Mouse (Mus musculus) hindbrain, embryonic 13.5 days (tissue): ENCODE data around the gene Rap1gap. TPM values are rescaled to one million over a fixed set of nuclear protein-coding genes. Genes with fewer than 3 reads are reported as not detected.

Experiments used
- ATAC-seq: fragments of 200-750 bp; cut with Nextera tagmentation; 2 replicates; pipeline ENCODE4 v1.8.0; 2017; ENCODE audit warnings: moderate TSS enrichment; ENCODE audit not compliant: low FRiP score
- H3K27ac ChIP-seq: fragments of 300-500 bp; sonication (generic); 2 replicates; pipeline ENCODE4 v1.5.1; 2015; ENCODE audit warnings: inconsistent platforms, mild to moderate bottlenecking, moderate library complexity
- H3K27me3 ChIP-seq: fragments of 300-500 bp; sonication (generic); 2 replicates; pipeline ENCODE4 v1.6.1; 2015; ENCODE audit warnings: mild to moderate bottlenecking, inconsistent platforms
- H3K36me3 ChIP-seq: fragments of 300-500 bp; sonication (generic); 2 replicates; pipeline ENCODE4 v1.6.1; 2015; ENCODE audit warnings: mild to moderate bottlenecking, inconsistent platforms
- H3K4me1 ChIP-seq: fragments of 300-500 bp; sonication (generic); replicated peaks from 2 replicates; pipeline ENCODE4 v1.6.1; 2015; ENCODE audit warnings: inconsistent platforms
- H3K4me2 ChIP-seq: fragments of 300-500 bp; sonication (generic); 2 replicates; pipeline ENCODE4 v1.6.1; 2015; ENCODE audit warnings: inconsistent platforms, mild to moderate bottlenecking, moderate library complexity
- H3K4me3 ChIP-seq: fragments of 300-500 bp; sonication (generic); 2 replicates; pipeline ENCODE4 v1.5.1; 2015; ENCODE audit warnings: mild to moderate bottlenecking, inconsistent platforms
- H3K9ac ChIP-seq: fragments of 300-500 bp; sonication (generic); 2 replicates; pipeline ENCODE4 v1.6.1; 2015; ENCODE audit warnings: mild to moderate bottlenecking, inconsistent platforms
- H3K9me3 ChIP-seq: fragments of 300-500 bp; sonication (generic); 2 replicates; pipeline ENCODE4 v1.6.1; 2016; ENCODE audit warnings: inconsistent platforms
- WGBS: fragments of 180-500 bp; shearing (Covaris S2); methylation state at CpG from one replicate; pipeline ENCODE4 v1.1.7; 2015; 5-methylcytosine and 5-hydroxymethylcytosine counted together
- polyA plus RNA-seq: library from polyadenylated mRNA; unstranded; fragments of >200 nt; fragmentation: Nextera tagmentation; extraction: Ambion mirVana; gene quantifications from 2 replicates; pipeline ENCODE4 v1.2.1, GENCODE M21; 2015

Gene Rap1gap
- polyA plus RNA-seq, 1 experiment from 2014 or later, result 39.2 TPM

DNA sequence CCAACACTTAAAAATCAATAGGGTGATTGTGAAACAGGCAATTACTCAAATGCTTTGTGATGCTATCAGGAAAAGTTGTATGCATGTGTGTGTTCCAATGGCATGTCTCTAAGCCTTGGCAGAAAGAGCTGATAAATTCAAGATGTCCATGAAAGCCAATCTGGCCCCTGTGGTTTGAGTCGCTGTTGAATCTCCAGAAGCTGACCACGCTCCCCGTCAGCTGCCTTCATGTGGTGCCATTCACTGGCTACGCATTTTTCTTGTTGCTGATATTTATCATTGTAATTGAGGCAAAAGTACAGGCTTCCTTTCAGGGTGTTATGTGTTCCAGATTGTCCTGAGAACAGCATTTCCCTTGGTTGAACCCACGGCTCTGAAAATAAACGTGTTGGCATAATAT is 16.9 kb upstream of the Rap1gap start:
- Histone ChIP-seq H3K9me3 (no peaks in the 10 kb centered on the region), H3K4me2 (no peak overlapping the region), H3K9ac (no peak overlapping the region), H3K27ac (peak overlapping the region; percentile 56; the same call in 1 of the 2 replicates), H3K27me3 (no peaks in the 10 kb centered on the region), H3K36me3 (peaks cover 91% of the 10 kb centered on the region), H3K4me1 (no peaks in the 10 kb centered on the region), H3K4me3 (no peak overlapping the region)
- no peak for ATAC-seq
- WGBS, result 80% methylated on average over 6 of the region's 6 CpGs

- no peak overlapping the region for H3K4me2 ChIP-seq
- no peak overlapping the region for H3K9ac ChIP-seq
- H3K4me3 ChIP-seq, result no peak overlapping the region
- no peak overlapping the region for H3K27ac ChIP-seq
- no peaks in the 10 kb centered on the region for H3K27me3 ChIP-seq
- ATAC-seq, result no peak
- H3K9me3 ChIP-seq, result no peaks in the 10 kb centered on the region
- 79% methylated on average over 9 of the region's 9 CpGs for WGBS
- H3K36me3 ChIP-seq, result peaks cover 95% of the 10 kb centered on the region
- H3K4me1 ChIP-seq, result no peaks in the 10 kb centered on the region
Observed at GRCm38 (mm10) chr4:137648230-137648629, 16.3 kb upstream of the Rap1gap start.

DNA sequence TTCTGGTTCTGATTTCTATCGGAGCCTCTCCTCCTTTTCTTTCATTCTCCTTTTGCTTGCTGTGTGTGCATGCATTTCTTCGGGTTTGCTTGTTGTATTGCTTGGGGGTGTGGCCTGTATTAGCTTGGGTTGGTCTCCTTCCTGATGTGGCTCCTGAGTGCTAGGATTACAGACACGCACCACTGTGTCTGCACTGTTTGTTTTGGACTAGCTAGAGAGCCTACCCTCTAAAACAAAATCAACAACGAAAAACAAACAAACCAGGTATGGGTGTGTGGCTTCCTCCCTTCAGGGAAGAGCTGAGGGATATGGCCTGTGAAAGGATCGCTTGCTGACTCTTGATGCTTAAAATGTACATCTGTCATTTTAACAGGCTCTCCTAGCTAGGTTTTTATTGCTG is 13.6 kb upstream of the Rap1gap start:
- no peaks in the 10 kb centered on the region for H3K27me3 ChIP-seq
- no peak overlapping the region for H3K4me2 ChIP-seq
- no peak for ATAC-seq
- H3K4me1 ChIP-seq, result no peaks in the 10 kb centered on the region
- no peak overlapping the region for H3K4me3 ChIP-seq
- no peaks in the 10 kb centered on the region for H3K9me3 ChIP-seq
- H3K27ac ChIP-seq, result no peak overlapping the region
- H3K9ac ChIP-seq, result no peak overlapping the region
- 91% methylated on average over 5 of the region's 5 CpGs for WGBS
- H3K36me3 ChIP-seq, result peaks cover 96% of the 10 kb centered on the region

GRCm38 (mm10) chr4:137652835-137653346 is 11.6 kb upstream of the Rap1gap start:
- no peak for ATAC-seq
- no peaks in the 10 kb centered on the region for H3K27me3 ChIP-seq
- no peaks in the 10 kb centered on the region for H3K4me1 ChIP-seq
- H3K9ac ChIP-seq, result no peak overlapping the region
- H3K4me2 ChIP-seq, result no peak overlapping the region
- WGBS, result 96% methylated on average over 5 of the region's 5 CpGs
- no peak overlapping the region for H3K4me3 ChIP-seq
- no peak overlapping the region for H3K27ac ChIP-seq
- H3K9me3 ChIP-seq, result no peaks in the 10 kb centered on the region
- H3K36me3 ChIP-seq, result peaks cover 98% of the 10 kb centered on the region

GRCm38 (mm10) chr4:137655241-137656031 is 9.1 kb upstream of the Rap1gap start:
- H3K27me3 ChIP-seq, result no peaks in the 10 kb centered on the region
- no peak overlapping the region for H3K4me2 ChIP-seq
- peaks cover 3% of the 10 kb centered on the region for H3K4me1 ChIP-seq
- no peak for ATAC-seq
- H3K4me3 ChIP-seq, result no peak overlapping the region
- WGBS, result 74% methylated on average over 18 of the region's 18 CpGs
- H3K9ac ChIP-seq, result no peak overlapping the region
- no peaks in the 10 kb centered on the region for H3K9me3 ChIP-seq
- H3K27ac ChIP-seq, result no peak overlapping the region
- peaks cover 75% of the 10 kb centered on the region for H3K36me3 ChIP-seq

GRCm38 (mm10) chr4:137657674-137658073 is 6.9 kb upstream of the Rap1gap start:
- Histone ChIP-seq H3K4me1 (peaks cover 15% of the 10 kb centered on the region), H3K9me3 (no peaks in the 10 kb centered on the region), H3K9ac (no peak overlapping the region), H3K4me2 (no peak overlapping the region), H3K27me3 (peaks cover 2% of the 10 kb centered on the region; the same call in 1 of the 2 replicates), H3K4me3 (no peak overlapping the region), H3K36me3 (peaks cover 54% of the 10 kb centered on the region), H3K27ac (no peak overlapping the region)
- WGBS, result 89% methylated on average over 8 of the region's 8 CpGs
- no peak for ATAC-seq

DNA sequence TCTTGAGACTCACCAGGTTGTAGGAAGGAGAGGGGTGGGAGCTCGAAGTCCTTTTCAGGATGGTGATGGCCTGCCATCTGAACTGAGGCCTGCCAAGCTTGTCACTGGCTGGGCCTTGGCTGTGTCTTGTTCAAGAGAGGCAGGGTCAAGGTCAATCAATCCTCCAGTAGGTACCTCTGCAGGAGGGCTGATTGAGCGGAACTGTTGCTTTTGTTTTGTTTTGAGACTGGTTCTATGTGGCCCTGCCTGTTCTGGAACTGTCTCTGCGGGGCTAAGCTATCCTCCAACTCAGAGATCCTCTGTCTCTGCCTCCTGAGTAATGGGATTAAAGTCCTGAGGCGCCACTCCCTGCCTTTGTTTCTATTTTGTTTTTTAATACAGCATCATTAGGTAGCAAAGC is 5.0 kb upstream of the Rap1gap start:
- Histone ChIP-seq H3K4me2 (no peak overlapping the region), H3K36me3 (peaks cover 36% of the 10 kb centered on the region), H3K27ac (no peak overlapping the region), H3K27me3 (peaks cover 16% of the 10 kb centered on the region; the same call in 1 of the 2 replicates), H3K4me1 (peaks cover 22% of the 10 kb centered on the region), H3K4me3 (no peak overlapping the region), H3K9ac (no peak overlapping the region), H3K9me3 (no peaks in the 10 kb centered on the region)
- ATAC-seq, result no peak
- WGBS, result 59% methylated on average over 4 of the region's 4 CpGs

- H3K4me2 ChIP-seq, result no peak overlapping the region
- H3K27me3 ChIP-seq, result peaks cover 20% of the 10 kb centered on the region
- no peak overlapping the region for H3K9ac ChIP-seq
- H3K9me3 ChIP-seq, result no peaks in the 10 kb centered on the region
- peaks cover 26% of the 10 kb centered on the region for H3K36me3 ChIP-seq
- no peak for ATAC-seq
- peaks cover 32% of the 10 kb centered on the region for H3K4me1 ChIP-seq
- H3K27ac ChIP-seq, result no peak overlapping the region
- H3K4me3 ChIP-seq, result no peak overlapping the region
- WGBS, result 66% methylated on average over 10 of the region's 10 CpGs
Observed at GRCm38 (mm10) chr4:137660364-137661077, 4.0 kb upstream of the Rap1gap start.

DNA sequence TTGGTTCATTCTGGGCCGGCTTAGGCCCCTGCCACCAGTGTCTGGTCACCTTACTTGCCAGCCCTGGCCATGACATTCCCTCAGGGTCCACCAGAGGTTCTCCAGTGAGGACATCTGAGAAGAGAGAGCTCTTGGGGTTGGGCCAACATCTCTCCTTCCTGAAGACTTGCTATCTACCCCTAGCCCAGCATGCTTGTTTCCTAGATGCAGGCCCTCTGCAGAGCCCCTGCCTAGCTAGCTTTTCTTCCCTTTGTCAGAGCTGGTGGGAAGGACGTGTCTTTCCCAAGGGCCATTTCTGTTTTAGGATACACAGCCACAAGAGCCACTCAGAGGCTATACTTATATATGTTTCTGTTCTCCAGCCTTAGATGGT is 3.5 kb upstream of the Rap1gap start:
- no peak for ATAC-seq
- Histone ChIP-seq H3K4me1 (peaks cover 37% of the 10 kb centered on the region), H3K9ac (no peak overlapping the region), H3K4me2 (no peak overlapping the region), H3K27me3 (peaks cover 23% of the 10 kb centered on the region), H3K27ac (peak overlapping the region; percentile 49; the same call in 1 of the 2 replicates), H3K36me3 (peaks cover 21% of the 10 kb centered on the region), H3K9me3 (no peaks in the 10 kb centered on the region), H3K4me3 (no peak overlapping the region)
- WGBS, result 50% methylated on average over 2 of the region's 2 CpGs

DNA sequence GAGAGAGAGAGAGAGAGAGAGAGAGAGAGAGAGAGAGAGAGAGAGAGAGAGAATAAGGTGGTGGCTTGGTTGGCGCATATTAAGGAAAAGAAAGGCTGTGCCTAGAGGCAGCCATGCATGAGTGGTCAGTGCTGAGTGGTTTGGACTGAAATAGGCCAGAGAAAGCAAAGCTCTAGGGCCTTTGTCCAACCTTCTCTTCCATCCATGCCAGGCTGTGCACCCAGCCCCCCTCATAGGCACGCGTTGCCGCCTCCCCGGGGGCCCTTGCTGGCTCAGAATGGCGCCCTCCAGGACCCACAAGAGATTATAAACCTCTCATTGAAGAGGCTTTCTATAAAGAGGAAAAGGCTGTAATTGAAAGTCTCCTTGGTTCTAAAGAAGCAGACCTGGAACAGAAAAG is 3.0 kb upstream of the Rap1gap start:
- H3K36me3 ChIP-seq, result peaks cover 16% of the 10 kb centered on the region
- no peaks in the 10 kb centered on the region for H3K9me3 ChIP-seq
- ATAC-seq, result no peak
- peaks cover 42% of the 10 kb centered on the region for H3K4me1 ChIP-seq
- H3K4me3 ChIP-seq, result no peak overlapping the region
- peak overlapping the region; percentile 56 for H3K27ac ChIP-seq
- 65% methylated on average over 6 of the region's 6 CpGs for WGBS
- H3K9ac ChIP-seq, result no peak overlapping the region
- H3K27me3 ChIP-seq, result peaks cover 25% of the 10 kb centered on the region
- no peak overlapping the region for H3K4me2 ChIP-seq

- Histone ChIP-seq H3K4me3 (no peak overlapping the region), H3K9me3 (no peaks in the 10 kb centered on the region), H3K27me3 (peaks cover 30% of the 10 kb centered on the region), H3K36me3 (no peaks in the 10 kb centered on the region), H3K4me2 (no peak overlapping the region), H3K4me1 (peaks cover 61% of the 10 kb centered on the region), H3K9ac (no peak overlapping the region), H3K27ac (no peak overlapping the region)
- 85% methylated on average over 4 of the region's 4 CpGs for WGBS
- ATAC-seq, result no peak
Observed at GRCm38 (mm10) chr4:137663491-137663890, 1.0 kb upstream of the Rap1gap start.

GRCm38 (mm10) chr4:137664980-137665675 is 602 bp downstream of the Rap1gap start:
- WGBS, result 12% methylated on average over 15 of the region's 15 CpGs

More at GRCm38 (mm10) chr4:137664980-137665675, 602 bp downstream of the Rap1gap start:
- Histone ChIP-seq H3K4me1 (peaks cover 61% of the 10 kb centered on the region), H3K4me3 (peak overlapping the region; percentile 62), H3K36me3 (no peaks in the 10 kb centered on the region), H3K27me3 (peaks cover 30% of the 10 kb centered on the region), H3K4me2 (peak overlapping the region; percentile 85), H3K9ac (peak overlapping the region; percentile 91), H3K27ac (peak overlapping the region; percentile 58), H3K9me3 (no peaks in the 10 kb centered on the region)
- ATAC-seq, result peak; percentile 52
